Mouse (Mus musculus) heart, postnatal 25 days (tissue): ENCODE results near the gene Nwd1. TPM values are rescaled to one million over a fixed set of nuclear protein-coding genes. Genes with fewer than 3 reads are reported as not detected.
"Not testable (repeated sequence)": the region's sequence is repeated elsewhere in the genome, so short reads cannot be mapped to it uniquely, and the experiment has no call there.

Source experiments
- DNase-seq: peaks from one replicate; pipeline ENCODE4 v3.0.0; 2022; ENCODE audit warnings: low spot score
- intact Hi-C: fragments of 180-260 bp; cut with DNase I; formaldehyde crosslinking; loops from one replicate; pipeline ENCODE4 v1.15.1; 2025
- total RNA-seq, 2 experiments: library from RNA; stranded (reverse); gene quantifications; 2 replicates each; pipeline ENCODE4 v1.2.3; 2021

Gene Nwd1
- total RNA-seq, 2 experiments from 2014 or later: 0.36 to 0.57 TPM

DNA sequence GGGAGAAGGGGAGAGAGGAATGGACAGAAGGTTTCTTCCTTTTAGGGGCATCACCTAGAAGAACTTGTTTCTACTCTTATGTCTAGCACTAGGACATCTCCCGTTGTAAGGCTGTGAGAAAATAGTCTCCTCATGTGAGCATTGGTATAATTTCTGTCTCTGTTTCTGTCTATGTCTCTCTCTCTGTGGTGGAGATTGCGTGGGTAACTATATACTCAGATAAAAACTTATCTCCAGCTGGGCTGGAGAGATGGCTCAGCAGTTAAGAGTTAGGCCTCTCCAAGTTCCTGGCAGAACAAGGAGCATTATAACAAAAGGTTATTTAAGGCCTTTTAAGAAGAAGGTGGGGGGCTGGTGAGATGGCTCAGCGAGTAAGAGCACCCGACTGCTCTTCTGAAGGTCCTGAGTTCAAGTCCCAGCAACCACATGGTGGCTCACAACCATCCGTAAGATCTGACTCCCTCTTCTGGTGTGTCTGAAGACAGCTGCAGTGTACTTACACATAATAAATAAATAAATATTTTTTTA lies 37.1 kb downstream of the Nwd1 start:
- DNase-seq: not testable (repeated sequence)
- intact Hi-C loops: loop anchor here (5.0 kb wide), 1 partner anchor 64 kb away; no protein-coding TSS in a partner anchor

DNA sequence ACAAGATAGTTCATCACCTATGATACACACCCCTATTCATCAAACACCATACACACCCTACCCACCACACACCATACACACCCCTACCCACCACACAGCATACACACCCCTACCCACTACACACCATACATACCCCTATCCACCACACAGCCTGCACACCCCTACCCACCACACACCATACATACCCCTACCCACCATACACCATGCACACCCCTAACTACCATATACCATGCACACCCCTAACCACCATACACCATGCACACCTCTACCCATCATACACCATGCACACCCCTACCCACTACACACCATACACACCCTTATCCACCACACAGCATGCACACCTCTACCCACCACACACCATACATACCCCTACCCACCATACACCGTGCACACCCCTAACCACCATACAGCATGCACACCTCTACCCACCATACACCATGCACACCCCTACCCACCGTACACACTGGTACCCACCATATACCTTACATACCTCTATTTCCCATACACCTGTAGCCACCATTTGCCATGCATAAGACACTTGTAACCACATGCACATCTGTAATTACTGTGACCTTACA lies 51.9 kb downstream of the Nwd1 start:
- intact Hi-C loops: no loop called here
- no peak for DNase-seq

DNA sequence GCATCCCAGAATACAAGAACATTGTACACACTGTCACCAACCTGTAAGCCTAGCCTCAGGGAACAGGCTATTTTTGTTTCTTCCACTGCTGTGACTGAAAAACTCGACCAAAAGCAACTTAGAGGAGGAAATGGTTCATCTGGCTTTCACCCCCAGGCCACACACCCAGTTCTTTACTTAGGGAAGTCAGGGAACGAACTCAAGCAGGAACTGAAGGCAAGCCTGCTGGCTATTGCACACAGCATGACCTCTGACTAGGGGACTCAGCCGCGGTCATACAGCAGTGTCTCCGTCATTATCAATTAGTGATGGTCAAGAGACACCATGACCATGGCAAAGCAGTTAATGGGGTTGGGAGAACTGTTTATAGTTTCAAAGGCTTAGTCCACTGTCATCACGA lies 66.1 kb downstream of the Nwd1 start:
- no peak for DNase-seq
- intact Hi-C loops: no loop called here

- no peak for DNase-seq
- intact Hi-C loops: no loop called here
These were observed 70.1 kb downstream of the Nwd1 start for GRCm38 (mm10) chr8:72716594-72716993.

GRCm38 (mm10) chr8:72720541-72720940 lies 74.0 kb downstream of the Nwd1 start:
- intact Hi-C loops: loop anchor here (10.0 kb wide), 2 partner anchors 296 to 634 kb away; partner anchors contain the start of genes Eps15l1 and Large1
- DNase-seq: no peak

- intact Hi-C loops: loop anchor here (10.0 kb wide), 2 partner anchors 298 to 632 kb away; partner anchors contain the start of genes Eps15l1 and Large1
- DNase-seq: peak; percentile 89
These were observed 76.5 kb downstream of the Nwd1 start, which contains the start of gene Sin3b for GRCm38 (mm10) chr8:72722769-72723650. Sin3b (plus strand) TSS chr8:72723285.

GRCm38 (mm10) chr8:72723651-72724001 lies 77.1 kb downstream of the Nwd1 start:
- DNase-seq: no peak
- intact Hi-C loops: loop anchor here (10.0 kb wide), 2 partner anchors 299 to 631 kb away; partner anchors contain the start of genes Eps15l1 and Large1

DNA sequence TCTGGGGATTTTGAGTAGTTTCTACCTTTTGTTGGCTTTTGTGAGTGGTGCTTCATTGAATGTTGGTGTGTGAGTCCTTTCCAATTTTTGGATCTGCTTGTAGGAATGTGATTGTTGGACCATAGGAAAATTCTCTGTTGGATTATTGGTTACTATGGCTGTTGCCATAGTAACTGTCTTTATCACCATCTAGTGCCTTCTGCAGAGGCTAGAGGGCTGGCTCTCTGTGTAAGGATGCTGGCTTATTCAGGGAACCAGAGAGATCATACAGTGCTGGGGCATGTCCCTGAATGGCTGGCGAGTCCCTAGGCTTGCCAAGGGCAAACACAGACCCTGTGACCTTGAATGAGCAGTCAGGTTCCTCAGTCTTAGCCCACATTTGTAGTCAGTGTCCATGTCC lies 82.1 kb downstream of the Nwd1 start:
- intact Hi-C loops: loop anchor here (10.0 kb wide), 2 partner anchors 304 to 626 kb away; partner anchors contain the start of genes Eps15l1 and Large1
- no peak for DNase-seq

GRCm38 (mm10) chr8:72735001-72735400 lies 88.5 kb downstream of the Nwd1 start:
- no peak for DNase-seq
- intact Hi-C loops: no loop called here

DNA sequence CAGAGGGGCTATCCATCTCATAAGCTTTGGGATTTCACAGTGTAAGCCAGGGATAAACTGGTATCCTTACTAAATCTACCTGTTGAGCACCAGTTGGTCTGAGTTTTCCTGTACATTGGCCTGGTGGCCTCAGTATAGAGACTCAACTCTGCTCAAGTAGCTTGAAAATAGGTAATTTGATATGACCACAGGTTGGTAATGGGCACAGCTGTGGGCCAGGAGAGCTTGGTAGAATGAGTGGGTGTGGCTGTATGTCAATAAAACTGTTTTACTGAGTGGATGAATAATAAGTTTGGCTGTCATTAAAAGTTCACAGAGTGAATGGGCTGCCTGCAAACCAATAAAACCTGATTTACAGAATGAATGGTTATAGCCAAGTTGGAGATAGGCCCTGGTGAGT lies 90.4 kb downstream of the Nwd1 start:
- intact Hi-C loops: no loop called here
- no peak for DNase-seq

GRCm38 (mm10) chr8:72746061-72746460 lies 99.5 kb downstream of the Nwd1 start:
- DNase-seq: no peak
- intact Hi-C loops: loop anchor here (5.0 kb wide), 1 partner anchor 64 kb away; no protein-coding TSS in a partner anchor

DNA sequence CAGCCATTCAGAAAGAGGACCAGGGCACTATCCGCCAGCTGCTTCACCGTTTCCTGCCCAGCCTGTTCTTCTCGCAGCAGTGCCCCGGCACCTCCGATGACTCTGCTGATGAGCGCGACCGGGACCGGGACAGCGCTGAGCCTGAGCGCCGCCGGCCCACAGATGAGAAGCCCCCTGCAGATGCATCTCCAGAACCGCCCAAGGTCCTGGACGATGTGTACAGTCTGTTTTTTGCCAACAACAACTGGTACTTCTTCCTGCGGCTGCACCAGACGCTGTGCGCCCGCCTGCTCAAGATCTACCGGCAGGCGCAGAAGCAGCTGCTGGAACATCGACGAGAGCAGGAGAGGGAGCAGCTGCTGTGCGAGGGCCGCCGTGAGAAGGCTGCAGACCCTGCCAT lies 103.3 kb downstream of the Nwd1 start:
- intact Hi-C loops: loop anchor here (5.0 kb wide), 1 partner anchor 68 kb away; no protein-coding TSS in a partner anchor
- DNase-seq: no peak

DNA sequence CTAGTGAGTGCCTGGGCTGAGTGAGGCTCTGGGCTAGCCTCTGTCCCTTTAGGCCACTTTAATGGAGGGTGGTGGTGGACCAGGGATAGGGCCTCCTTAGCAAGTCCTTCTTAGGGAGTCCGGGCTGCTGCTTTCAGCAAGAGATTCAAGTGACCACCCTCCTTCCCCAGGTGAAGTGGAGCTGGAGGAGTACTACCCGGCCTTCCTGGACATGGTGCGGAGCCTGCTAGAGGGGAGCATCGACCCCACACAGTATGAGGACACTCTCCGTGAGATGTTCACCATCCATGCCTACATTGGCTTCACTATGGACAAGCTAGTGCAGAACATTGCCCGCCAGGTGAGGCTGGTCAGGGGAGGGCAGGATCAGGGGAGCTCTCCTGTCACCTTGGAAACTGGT lies 103.8 kb downstream of the Nwd1 start:
- no peak for DNase-seq

DNA sequence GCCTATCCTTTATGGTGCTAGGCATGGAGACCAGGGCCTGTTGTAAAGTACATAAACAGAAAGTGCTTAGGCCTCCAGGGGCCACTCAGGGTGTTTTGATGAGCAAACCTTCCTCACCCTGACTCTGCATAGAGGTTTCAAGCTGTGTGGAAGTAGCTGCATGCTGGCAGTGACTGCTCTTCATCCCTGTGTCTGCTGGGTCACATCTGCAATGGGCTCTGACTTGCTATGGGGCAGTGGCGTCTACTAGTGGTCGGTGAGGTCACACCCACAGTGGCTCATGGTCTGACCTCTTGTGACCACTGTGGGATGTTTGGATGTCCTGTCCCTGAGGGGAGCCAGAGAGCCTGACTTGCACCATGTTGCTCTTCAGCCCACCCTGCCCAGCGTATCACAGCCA lies 104.6 kb downstream of the Nwd1 start:
- no peak for DNase-seq
- intact Hi-C loops: no loop called here

More for the DNA sequence above, 103.8 kb downstream of the Nwd1 start:
- intact Hi-C loops: no loop called here

DNA sequence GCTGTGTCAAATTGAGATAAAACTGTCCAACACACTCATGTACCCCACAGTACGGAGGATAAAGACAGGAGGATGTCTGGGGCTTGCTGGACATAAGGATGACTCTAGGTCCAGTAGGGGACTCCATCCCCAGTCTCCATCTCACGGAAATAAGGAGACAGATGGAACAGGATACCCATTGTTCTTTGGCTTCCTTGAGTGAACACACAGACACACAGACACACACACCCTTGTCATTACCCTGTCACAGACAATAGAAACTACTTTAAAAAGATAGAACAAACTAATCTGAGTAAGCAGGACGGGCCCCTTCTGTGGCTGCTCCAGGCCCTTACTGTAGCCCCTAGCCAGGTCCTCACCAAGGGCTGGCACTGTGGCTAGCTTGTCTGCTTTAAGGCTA lies 105.8 kb downstream of the Nwd1 start:
- intact Hi-C loops: no loop called here
- DNase-seq: no peak

DNA sequence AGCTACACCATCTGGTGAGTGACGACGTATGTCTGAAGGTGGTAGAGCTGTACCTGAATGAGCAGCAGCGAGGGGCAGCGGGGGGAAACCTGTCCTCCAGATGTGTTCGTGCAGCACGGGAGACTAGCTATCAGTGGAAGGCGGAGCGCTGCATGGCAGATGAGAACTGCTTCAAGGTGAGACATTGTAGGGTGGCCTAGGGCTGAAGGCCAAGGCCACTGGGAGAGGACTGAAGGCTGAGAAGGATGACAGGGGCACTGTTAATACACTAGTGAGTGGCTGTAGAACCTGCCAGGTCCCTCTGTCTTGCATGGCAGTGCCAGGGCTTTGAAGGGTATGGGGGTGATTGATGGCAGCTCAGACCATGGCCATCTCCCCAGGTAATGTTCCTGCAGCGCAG lies 106.7 kb downstream of the Nwd1 start:
- intact Hi-C loops: no loop called here
- DNase-seq: no peak

GRCm38 (mm10) chr8:72753781-72754180 lies 107.3 kb downstream of the Nwd1 start:
- intact Hi-C loops: no loop called here
- no peak for DNase-seq

DNA sequence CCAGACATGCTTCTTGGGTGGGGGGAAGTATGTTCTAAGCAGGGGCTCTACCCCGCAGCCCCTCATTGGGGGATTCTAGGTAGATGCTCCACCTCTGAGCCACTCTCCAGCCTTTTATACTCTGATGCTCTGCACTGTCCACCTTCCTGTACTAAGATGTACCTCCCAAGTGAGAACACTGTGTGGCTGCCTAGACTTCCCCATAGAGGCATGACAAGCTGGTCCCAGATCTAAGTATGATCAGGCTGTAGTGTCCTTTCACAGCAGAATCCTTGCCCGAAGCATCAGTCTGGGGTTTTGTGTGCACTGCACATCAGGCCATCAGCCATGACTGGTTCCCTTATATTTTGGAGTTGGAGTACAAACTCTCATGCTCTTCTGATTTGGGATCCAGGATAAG lies 109.5 kb downstream of the Nwd1 start:
- no peak for DNase-seq
- intact Hi-C loops: no loop called here

DNA sequence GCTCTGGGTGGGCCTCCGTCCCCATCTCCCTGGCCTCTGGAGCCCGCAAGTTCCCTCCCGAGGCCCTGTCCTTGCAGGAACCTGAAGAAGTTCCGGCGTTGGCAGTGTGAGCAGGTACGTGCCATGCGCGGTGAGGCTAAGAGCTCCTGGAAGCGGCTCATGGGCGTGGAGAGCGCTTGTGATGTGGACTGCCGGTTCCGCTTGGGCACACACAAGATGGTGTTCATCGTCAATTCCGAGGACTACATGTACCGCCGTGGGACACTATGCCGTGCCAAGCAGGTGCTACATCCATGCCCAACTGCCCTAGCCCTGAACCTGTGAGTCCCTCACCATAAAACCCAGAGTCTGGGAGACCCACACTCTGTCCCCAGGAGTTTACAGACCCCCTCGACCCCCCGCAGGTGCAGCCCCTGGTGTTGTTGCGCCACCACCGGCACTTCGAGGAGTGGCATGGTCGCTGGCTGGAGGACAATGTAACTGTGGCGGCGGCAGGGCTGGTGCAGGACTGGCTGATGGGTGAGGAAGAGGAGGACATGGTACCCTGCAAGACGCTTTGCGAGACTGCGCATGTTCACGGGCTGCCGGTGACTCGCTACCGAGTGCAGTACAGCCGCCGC lies 110.4 kb downstream of the Nwd1 start:
- intact Hi-C loops: no loop called here
- DNase-seq: no peak

DNA sequence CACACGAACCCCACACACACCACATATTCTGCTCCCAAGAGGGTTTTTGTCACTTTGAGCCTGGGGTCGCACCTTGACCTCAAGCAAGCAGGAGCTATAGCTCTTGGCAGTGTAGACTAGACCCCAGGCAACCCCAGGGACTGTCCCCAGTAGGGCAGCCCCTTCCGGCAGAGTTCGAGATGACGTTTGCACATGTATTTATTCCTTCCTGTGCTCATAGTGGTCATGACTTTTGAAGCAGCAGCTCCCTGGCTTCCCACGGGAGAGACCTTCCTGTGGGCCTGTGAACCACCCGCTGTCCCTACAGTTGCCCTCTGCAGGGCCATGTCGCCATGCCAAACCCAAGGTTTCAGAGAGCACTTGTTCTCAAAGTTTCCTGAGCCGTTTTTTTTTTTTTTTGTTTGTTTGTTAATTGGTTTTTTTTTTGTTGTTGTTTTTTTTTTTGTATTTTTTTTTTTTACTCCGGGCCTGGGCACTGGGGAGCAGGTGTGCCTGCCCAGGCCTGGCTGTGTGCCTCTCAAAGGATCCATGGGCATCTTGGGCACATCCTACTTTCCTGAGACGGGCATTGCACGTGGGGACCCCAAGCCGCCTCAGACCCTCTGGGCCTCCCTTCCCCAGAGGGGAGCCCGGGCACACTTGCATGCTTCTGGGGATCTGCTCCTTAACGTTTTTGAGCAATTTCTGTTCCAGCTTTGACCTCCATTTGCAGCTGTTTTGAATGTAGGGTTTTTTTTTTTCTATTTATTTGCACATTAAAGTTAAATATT lies 111.1 kb downstream of the Nwd1 start:
- no peak for DNase-seq
- intact Hi-C loops: no loop called here
